Mouse (Mus musculus) ES-Bruce4 (cell line): Measurements from ENCODE around the gene Rpl32. TPM values are rescaled to one million over a fixed set of nuclear protein-coding genes. Genes with fewer than 3 reads are reported as not detected.

Experiments
- H3K27ac ChIP-seq: 2 replicates; pipeline ENCODE4 v1.5.1; 2012; ENCODE audit warnings: low read length, inconsistent platforms; ENCODE audit not compliant: insufficient read depth
- H3K27me3 ChIP-seq: 2 replicates; pipeline ENCODE4 v1.6.1; 2012; ENCODE audit warnings: mild to moderate bottlenecking, low read length, inconsistent platforms; ENCODE audit not compliant: control insufficient read depth, poor library complexity, insufficient read depth, severe bottlenecking
- H3K36me3 ChIP-seq: 2 replicates; pipeline ENCODE4 v1.6.1; 2012; ENCODE audit warnings: inconsistent platforms, mild to moderate bottlenecking, low read length, moderate library complexity; ENCODE audit not compliant: control insufficient read depth, poor library complexity, insufficient read depth, severe bottlenecking
- H3K4me1 ChIP-seq: one replicate; pipeline ENCODE4 v1.8.1; 2011; ENCODE audit warnings: low read length; ENCODE audit not compliant: control insufficient read depth, insufficient read depth
- H3K4me3 ChIP-seq: 2 replicates; pipeline ENCODE4 v1.5.1; 2011; ENCODE audit warnings: low read depth, mild to moderate bottlenecking, low read length
- H3K9ac ChIP-seq: 2 replicates; pipeline ENCODE4 v1.6.1; 2012; ENCODE audit warnings: low read depth, mild to moderate bottlenecking, inconsistent platforms; ENCODE audit not compliant: poor library complexity, severe bottlenecking
- H3K9me3 ChIP-seq: replicated peaks from 2 replicates; pipeline ENCODE4 v1.6.1; 2012; ENCODE audit warnings: mild to moderate bottlenecking, low read length, inconsistent platforms; ENCODE audit not compliant: control insufficient read depth, poor library complexity, insufficient read depth, severe bottlenecking
- CTCF ChIP-seq: IDR thresholded peaks from one replicate; pipeline ENCODE4 v1.8.1; 2011; ENCODE audit warnings: low read depth, low read length
- EP300 ChIP-seq: IDR thresholded peaks from 2 replicates; pipeline ENCODE4 v1.6.1; 2011; ENCODE audit warnings: low read depth, low read length; ENCODE audit not compliant: insufficient read depth
- POLR2A ChIP-seq: IDR thresholded peaks from one replicate; pipeline ENCODE4 v1.8.1; 2011; ENCODE audit warnings: low read length; ENCODE audit not compliant: insufficient read depth
- polyA plus RNA-seq: library from polyadenylated mRNA; stranded (reverse); fragments of >200 nt; gene quantifications from 2 replicates; pipeline ENCODE4 v1.2.4, GENCODE M21; 2011; ENCODE audit warnings: low read depth; ENCODE audit not compliant: missing spikeins, insufficient read depth, insufficient read length

Gene Rpl32
- polyA plus RNA-seq, 1 experiment: 3,890 TPM

DNA sequence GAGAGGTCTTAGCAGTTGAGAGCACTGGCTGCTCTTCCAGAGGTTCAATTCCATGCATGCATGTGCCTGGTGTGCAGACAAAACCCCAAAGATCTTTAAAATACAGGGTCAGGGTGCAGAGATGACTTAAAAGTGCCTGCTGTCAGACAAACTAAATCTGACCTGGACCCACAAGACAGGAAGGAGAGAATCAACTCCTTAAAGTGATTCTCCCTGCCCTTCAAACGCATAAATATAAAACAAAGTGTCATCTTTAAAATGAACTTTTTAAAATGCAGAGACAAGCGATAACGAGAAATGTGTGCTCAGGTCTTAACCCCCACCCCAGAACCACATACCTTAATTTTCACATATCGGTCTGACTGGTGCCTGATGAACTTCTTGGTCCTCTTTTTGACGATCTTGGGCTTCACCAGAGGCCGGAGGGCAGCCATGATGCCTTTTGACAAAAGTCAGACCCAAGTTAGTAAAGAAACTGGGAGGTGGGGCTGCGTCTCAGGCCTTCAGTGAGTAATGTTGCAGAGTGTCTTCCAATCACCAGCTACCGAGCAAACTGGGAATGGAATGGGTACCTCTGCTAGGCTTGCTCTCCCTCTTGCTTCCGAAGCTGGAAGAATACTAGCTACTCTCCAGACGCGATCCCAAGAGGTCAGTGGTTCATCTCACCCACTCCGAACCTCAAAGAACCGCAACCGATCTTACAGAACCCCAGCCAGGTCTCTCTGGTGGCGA, 917 bp downstream of the Rpl32 start:
- Histone ChIP-seq H3K9me3 (no peaks in the 10 kb centered on the region), H3K36me3 (peaks cover 35% of the 10 kb centered on the region), H3K27me3 (no peaks in the 10 kb centered on the region), H3K4me3 (peak overlapping the region; percentile 90), H3K9ac (peak overlapping the region; percentile 95), H3K4me1 (no peaks in the 10 kb centered on the region), H3K27ac (peak overlapping the region; percentile 79)
- no peak for TF ChIP-seq EP300
- TF ChIP-seq CTCF: no peak
- no peak for TF ChIP-seq POLR2A

- Histone ChIP-seq H3K36me3 (peaks cover 41% of the 10 kb centered on the region), H3K9ac (no peak overlapping the region), H3K27me3 (no peaks in the 10 kb centered on the region), H3K4me1 (no peaks in the 10 kb centered on the region), H3K27ac (no peak overlapping the region), H3K9me3 (no peaks in the 10 kb centered on the region), H3K4me3 (no peak overlapping the region)
- TF ChIP-seq POLR2A (no peak), CTCF (no peak), EP300 (no peak)
Observed at GRCm38 (mm10) chr6:115804432-115805192, 3.9 kb downstream of the Rpl32 start.

- Histone ChIP-seq H3K4me3 (no peak overlapping the region), H3K27ac (peak overlapping the region; percentile 18; the same call in 1 of the 2 replicates), H3K27me3 (no peaks in the 10 kb centered on the region), H3K9ac (no peak overlapping the region), H3K36me3 (peaks cover 41% of the 10 kb centered on the region), H3K9me3 (no peaks in the 10 kb centered on the region), H3K4me1 (no peaks in the 10 kb centered on the region)
- TF ChIP-seq CTCF (peak; percentile 64), POLR2A (no peak), EP300 (no peak)
Observed at GRCm38 (mm10) chr6:115803541-115804382, 4.8 kb downstream of the Rpl32 start.

DNA sequence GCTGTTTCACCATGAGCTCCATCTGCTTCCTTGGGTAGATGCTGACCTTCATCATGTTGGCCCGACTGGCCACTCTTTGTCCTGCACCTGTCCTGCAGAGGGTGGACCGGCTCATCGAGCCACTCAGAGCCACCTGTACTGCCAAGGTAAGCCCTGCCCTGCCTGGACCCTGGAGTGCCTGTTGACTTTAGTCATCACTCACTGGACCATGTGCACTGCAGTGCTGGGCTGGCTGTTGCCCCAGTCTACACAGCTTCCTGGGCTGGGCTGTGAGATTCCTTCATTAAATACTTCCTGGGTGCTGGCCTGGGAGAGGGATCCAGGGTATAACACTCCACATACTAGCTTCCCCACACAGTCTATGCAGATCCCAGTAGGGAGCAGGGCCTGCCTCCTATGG, 6.7 kb downstream of the Rpl32 start:
- Histone ChIP-seq H3K4me1 (no peaks in the 10 kb centered on the region), H3K9ac (no peak overlapping the region), H3K9me3 (no peaks in the 10 kb centered on the region), H3K27ac (no peak overlapping the region), H3K36me3 (peaks cover 29% of the 10 kb centered on the region), H3K27me3 (no peaks in the 10 kb centered on the region), H3K4me3 (no peak overlapping the region)
- TF ChIP-seq POLR2A: no peak
- TF ChIP-seq EP300: no peak
- no peak for TF ChIP-seq CTCF

DNA sequence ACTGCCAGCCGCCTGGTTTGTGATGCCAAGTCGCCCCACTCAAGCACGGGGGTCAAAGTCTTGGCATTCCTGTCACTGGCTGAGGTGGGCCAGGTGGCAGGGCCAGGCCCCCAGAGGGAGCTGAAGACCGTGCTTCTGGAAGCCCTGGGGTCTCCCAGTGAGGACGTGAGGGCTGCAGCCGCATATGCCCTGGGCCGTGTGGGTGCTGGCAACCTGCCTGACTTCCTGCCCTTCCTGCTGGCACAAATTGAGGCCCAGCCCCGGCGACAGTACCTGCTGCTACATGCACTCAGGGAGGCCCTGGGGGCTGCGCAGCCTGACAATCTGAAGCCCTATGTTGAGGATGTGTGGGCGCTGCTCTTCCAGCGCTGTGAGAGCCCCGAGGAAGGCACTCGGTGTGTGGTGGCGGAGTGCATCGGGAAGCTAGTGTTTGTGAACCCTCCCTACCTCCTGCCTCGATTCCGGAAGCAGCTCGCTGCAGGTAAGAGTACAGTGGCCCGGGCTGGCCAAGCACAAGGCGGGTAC, 15.8 kb downstream of the Rpl32 start:
- H3K27ac ChIP-seq: no peak overlapping the region
- no peaks in the 10 kb centered on the region for H3K36me3 ChIP-seq
- H3K4me3 ChIP-seq: no peak overlapping the region
- no peaks in the 10 kb centered on the region for H3K9me3 ChIP-seq
- TF ChIP-seq CTCF: no peak
- no peak for TF ChIP-seq POLR2A
- no peak for TF ChIP-seq EP300
- H3K9ac ChIP-seq: no peak overlapping the region
- no peaks in the 10 kb centered on the region for H3K4me1 ChIP-seq
- no peaks in the 10 kb centered on the region for H3K27me3 ChIP-seq
